Mouse (Mus musculus) small intestine, adult 2 months (tissue): ENCODE measurements around the gene Gm49378.

Source experiments
- CTCF ChIP-seq: fragments of 200-500 bp; IDR thresholded peaks from 2 replicates; pipeline ENCODE4 v1.5.1; 2012; ENCODE audit warnings: low read depth, mild to moderate bottlenecking, control low read depth, inconsistent platforms, low read length, moderate library complexity, mixed read lengths; ENCODE audit not compliant: insufficient replicate concordance, insufficient read length; ENCODE audit errors: extremely low read depth
- POLR2A ChIP-seq: fragments of 200-500 bp; IDR thresholded peaks from 2 replicates; pipeline ENCODE4 v1.6.1; 2012; ENCODE audit warnings: low read depth, mild to moderate bottlenecking, control low read depth, inconsistent platforms, low read length, moderate library complexity

DNA sequence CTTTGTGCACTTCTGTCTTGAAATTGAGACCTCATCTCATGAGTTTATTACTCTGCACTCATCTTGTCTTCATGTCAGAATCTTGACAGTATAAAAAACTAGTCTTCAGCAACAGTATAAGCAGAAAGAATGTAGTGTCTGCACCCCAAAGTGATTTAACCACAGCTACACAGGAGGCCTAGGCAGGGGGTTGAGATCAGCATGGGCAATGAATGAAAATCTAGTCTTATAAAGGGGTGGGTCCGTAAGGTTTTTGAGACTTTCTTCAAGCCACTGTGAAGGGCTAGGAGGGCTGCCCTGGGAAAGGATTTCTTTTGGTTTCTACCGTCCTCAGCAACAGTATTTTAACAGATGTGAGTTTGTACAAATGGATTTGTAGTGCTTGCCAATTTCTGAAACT, 22.9 kb upstream of the Gm49378 start:
- no peak for TF ChIP-seq CTCF
- no peak for TF ChIP-seq POLR2A
